Mouse (Mus musculus): ENCODE results near the gene Psat1. TPM values are rescaled to one million over a fixed set of nuclear protein-coding genes. Genes with fewer than 3 reads are reported as not detected.

The Psat1 gene
- total RNA-seq, 2 experiments from 2014 or later = 100 to 110 TPM

DNA sequence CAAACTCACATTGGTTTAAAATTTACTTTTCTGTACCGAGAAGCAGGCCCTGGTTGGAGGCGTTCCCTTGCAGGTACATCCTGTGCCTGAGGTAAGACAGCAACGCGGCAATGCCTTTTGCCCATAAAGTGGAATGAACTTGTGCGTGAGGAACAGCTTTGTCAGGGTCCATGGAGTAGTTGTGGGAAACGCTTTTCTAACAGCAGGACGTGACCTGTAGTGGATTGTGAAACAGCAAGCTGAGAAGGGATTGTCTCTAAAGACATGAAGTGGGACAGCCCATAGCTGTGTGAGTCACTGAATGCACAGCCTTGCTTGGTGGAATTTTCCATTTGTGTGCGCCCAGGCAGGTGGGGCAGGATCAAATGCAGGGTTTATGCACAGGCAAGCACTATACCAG lies 5.7 kb downstream of the Psat1 start:
- intact Hi-C loops (cut with DNase I) = no loop called here

DNA sequence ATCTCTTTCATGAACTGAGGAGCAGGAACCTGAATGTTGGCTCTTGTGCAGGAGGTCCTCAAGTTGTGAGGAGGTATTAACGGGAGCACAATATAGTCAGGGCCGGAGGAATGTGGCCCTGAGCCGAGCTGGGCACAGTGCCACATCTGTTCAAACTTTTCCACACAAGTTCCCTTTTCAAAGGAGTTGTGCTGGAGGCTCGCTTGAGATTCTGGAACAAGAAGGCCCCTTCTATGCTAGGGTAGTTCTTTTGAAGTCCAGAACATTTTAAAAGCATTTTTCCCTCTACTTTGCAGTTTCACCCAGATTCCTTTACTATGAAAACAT lies 21.5 kb downstream of the Psat1 start:
- DNase-seq (ENCODE audit: low spot score in 2 of 2) = peak; percentile 74 to 78
- intact Hi-C loops (cut with DNase I) = no loop called here

More for the DNA sequence above, 5.7 kb downstream of the Psat1 start:
- DNase-seq (ENCODE audit: low spot score in 2 of 2) = no peak

DNA sequence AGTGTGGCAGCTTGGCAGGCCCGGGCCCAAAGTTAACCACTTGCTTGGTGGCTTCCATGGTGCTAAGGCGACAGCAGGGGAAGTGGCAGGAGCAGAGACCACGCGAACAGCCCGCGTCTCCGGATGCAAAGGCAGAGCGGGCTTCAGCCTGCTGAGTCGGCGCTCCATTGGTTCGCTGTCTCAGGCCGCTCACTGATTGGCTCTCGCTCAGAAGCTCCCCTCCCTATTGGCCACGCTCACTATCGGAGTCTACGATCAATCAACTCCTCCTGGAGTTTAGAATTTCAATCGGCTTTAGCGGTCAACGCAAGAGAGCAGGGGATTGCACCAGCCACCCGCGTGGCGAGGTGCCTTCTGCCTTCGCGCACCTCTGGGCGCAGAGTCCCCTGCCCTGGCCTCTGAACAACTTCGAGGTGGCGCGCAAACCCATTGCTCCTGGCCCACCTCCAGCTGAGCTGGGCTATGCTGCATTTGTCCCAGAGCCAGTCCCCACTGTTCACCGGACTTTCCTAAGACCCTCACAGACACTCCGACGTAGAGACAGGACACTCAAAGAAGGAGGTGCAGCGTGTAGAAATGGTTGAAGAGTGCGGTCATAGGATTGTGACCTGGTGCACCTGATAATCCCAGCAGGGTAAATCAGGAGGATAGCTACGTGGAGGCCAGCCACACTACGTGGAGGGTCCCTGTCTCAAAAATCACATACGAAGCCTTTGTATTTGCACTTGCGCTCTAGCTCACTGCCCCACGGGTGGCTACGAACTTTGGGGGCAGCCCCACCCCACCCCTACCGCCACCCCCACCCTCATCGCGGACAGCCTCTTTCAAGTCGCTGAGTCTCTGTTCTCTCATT lies 22.0 kb downstream of the Psat1 start:
- intact Hi-C loops (cut with DNase I) = no loop called here
- DNase-seq (ENCODE audit: low spot score in 2 of 2) = peak; percentile 90 to 93

DNA sequence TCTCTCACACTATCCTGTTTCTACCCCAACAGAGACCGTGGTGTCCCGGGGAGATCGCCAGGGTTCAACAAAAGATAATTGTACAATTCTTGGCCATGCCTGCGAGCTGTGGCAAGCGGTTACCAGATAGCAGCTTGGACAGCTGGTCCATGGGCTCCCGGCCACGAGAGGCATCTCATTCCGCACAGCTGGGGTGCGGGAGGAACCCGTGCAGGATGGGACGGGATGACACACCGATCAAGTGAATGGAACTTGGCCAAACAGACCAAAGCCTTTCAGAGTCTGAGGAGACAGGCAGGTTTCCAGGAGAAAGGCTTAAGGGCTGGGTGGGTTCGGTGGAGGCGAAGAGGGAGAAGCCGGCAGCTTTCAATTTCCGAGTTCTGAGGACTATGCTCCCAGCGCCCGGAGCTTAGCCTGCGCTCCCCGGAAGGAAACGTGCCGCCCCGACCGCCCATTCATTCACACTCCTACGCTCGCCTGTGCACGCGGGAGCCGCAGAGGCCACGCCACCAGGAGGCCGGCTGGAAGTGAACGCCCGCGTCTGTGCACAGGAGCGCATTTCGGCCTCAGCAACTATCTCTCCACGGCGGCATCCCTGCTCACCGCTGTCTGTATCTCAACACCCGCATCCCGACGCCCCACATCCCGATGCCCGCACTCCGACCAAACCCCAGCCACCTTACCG lies 22.8 kb downstream of the Psat1 start:
- peak; percentile 60 to 68 for DNase-seq (ENCODE audit: low spot score in 2 of 2)
- intact Hi-C loops (cut with DNase I) = no loop called here

DNA sequence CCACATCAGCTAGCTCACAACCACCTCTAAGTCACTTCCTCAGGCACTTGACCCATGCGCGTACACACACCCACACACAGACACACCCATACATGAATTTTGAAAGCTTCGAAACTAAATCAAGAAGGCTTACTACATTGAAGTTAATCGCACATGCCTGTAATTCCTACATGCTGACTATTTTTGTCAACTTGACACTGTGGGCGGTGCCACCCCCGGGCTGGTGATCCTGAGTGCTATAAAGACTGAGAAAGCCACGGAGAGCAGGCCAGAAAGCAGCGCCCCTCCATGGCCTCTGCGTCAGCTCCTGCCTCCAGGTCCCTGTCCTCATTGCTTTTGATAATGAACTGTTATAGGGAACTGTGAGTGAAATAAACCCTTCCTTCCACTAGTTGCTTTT lies 23.7 kb downstream of the Psat1 start:
- intact Hi-C loops (cut with DNase I) = no loop called here

DNA sequence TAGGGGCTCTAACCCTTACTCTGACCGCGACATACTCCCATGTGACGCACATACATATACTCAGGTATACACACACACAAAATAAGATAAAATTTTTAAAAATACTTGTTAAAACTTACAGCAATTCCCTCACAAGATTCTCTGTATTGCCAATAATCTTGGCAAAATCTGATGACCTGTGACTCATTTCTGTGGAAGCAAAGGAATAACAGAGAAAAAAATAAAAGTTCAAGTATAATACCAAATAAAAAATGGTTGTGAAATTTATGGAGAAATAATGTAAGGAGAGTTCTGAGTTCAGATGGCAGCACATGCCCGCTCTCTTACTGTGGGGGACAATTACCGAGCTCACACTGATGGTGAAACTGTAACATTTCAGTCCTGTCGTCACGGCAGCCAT lies 27.8 kb downstream of the Psat1 start:
- intact Hi-C loops (cut with DNase I) = no loop called here
- no peak for DNase-seq (ENCODE audit: low spot score in 2 of 2)

More for the DNA sequence above, 23.7 kb downstream of the Psat1 start:
- peak in 1 of 2 experiments; percentile 13 for DNase-seq (ENCODE audit: low spot score in 2 of 2)

DNA sequence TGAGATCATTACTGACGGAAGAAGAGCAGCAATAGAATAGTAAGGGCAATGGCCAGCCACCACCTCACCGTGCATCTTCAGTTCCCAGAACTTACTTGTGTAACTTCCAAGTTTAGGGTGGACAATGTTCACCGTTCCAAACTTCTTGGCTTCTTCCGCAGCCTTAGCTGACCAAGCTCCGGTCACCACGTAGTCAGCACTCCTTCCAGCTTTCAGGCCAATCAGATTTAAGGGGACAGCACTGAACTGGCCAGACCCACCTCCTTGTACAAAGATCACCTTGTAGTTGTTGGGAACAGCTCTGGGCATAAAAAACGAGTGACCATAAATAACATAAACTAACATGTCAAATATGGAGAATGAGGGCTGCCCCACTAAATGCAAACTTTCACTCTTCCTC lies 29.0 kb downstream of the Psat1 start:
- DNase-seq (ENCODE audit: low spot score in 2 of 2) = no peak
- intact Hi-C loops (cut with DNase I) = no loop called here

DNA sequence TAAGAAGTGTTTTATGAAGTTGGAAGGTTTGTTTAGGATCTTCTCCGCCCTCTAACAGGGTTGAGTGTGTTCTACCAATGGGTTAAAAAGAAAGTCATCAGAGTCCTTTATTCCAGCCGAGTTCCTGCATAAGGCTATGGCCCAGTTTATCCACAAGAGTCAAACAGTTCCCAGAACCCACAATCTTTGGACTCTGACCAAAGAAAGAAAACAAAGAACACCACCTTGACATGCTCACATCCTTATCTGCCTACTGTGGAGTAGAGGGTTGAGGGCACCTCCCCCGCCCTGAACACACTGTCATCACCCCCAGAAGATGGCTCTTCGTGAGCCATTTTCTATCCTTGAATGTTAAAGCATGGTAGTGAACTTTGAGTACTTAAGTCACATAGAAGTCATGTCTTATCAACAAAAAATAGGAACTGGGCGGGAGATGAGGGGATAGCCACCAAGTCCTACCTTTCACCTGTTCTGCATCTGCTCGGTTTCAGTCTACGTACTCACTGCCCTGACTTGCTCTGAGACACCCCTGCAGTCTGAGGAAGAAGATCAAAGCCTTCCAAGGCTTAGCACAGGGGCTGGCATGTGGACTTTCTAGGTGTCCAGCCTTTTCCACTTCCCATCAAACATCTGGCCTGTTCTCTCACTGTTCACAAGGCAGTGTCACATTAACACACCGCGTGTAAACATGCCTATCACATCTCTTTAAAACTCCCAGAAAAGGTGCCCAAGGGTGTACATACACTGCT lies 33.7 kb downstream of the Psat1 start:
- intact Hi-C loops (cut with DNase I) = no loop called here
- DNase-seq (ENCODE audit: low spot score in 2 of 2) = no peak

DNA sequence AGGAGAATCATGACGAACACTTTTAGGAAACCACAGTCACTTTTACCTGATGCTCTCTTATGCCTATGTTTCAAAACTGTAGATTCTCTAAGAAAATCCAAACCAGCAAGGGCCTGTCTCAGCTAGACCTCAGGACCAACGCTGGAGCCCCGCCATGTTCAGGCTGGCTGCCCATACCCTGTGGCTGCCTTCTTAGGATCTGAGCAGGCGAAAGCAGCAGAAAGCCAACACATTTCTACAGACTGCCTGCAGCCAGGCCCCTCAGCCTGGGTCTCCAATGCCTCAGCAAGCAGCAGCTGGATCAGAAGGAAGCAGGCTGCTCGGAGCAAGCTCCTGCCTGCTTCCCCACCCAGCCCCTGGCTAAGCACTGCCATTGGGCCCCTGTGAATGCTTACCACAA lies 35.7 kb downstream of the Psat1 start:
- intact Hi-C loops (cut with DNase I) = no loop called here
- DNase-seq (ENCODE audit: low spot score in 2 of 2) = no peak

DNA sequence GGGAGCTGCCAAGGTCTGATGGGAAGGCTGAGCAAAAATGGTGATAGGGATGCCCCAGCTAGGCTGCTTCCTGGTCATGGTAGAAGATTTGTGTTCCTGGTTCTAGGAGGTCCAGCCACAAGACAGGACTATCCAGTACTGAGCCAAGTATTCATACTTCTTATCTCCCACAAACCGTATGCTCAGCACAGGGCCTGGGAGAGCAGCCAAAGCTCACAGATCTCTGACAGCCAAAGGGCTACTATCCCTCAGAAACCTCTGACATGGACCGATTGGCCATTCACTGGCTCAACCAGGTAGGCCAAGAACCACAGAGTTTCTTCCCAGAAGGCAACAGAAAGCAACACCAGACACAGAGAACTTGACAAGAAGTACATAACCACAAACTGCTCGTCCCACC lies 36.1 kb downstream of the Psat1 start:
- intact Hi-C loops (cut with DNase I) = no loop called here
- DNase-seq (ENCODE audit: low spot score in 2 of 2) = no peak

DNA sequence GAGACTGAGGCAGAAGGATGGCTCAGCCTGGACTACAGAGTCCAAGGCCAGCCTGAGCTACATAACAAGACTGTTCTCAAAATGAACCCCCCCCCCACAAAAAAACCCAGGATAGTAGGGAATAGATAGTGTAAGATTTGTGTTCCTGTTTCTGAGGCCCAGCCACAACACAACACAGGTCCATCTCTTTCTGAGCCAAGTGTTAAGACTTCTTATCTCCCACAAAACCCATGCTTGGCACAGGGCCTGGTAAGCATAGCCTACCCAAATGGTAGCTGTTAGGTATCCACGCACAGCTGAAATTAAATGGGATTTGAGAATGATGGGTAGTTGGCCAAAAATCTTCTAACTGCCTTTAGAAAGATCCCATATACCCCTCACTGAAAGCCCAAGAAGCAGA lies 36.6 kb downstream of the Psat1 start:
- intact Hi-C loops (cut with DNase I) = no loop called here
- no peak for DNase-seq (ENCODE audit: low spot score in 2 of 2)

DNA sequence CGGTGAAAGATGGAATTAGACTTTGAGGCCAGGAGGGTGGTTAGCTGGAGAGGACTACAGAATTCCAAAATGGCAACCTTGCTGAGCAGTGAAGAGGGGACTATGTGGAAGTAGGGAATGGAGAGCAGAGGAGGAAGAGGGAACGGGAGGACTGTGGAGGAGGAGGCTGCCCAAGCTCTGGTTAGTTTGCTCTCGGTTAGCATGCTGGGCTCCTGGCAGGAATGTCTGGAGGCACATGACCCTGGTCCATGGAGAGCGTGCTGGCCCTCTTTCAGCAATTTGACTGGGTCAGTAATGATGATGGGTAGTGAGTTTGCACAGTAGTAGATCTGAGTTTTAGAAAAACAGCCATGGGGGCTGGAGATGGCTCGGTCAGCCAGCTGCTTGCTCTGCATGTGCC lies 39.1 kb downstream of the Psat1 start:
- intact Hi-C loops (cut with DNase I) = no loop called here
- DNase-seq (ENCODE audit: low spot score in 2 of 2) = no peak

DNA sequence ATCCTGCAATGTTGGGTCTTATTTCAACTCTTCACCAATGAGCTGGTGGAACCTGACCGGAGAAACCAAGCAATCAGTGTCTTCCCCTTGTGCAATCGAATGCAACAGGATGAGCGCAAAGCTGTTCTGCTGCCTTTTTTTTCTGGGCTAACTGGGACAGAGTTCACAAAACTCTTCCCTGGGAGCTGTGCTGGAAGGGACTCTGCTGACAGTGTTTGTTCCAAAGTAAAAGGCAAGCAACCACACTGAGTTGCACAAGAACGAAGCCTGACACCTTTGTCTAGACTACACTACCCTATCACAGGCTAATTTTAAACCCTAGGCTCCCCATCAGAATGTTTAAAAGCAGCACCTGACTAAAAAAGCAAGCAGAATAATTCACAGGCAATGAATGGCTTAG lies 42.4 kb downstream of the Psat1 start:
- no peak for DNase-seq (ENCODE audit: low spot score in 2 of 2)
- intact Hi-C loops (cut with DNase I) = no loop called here

DNA sequence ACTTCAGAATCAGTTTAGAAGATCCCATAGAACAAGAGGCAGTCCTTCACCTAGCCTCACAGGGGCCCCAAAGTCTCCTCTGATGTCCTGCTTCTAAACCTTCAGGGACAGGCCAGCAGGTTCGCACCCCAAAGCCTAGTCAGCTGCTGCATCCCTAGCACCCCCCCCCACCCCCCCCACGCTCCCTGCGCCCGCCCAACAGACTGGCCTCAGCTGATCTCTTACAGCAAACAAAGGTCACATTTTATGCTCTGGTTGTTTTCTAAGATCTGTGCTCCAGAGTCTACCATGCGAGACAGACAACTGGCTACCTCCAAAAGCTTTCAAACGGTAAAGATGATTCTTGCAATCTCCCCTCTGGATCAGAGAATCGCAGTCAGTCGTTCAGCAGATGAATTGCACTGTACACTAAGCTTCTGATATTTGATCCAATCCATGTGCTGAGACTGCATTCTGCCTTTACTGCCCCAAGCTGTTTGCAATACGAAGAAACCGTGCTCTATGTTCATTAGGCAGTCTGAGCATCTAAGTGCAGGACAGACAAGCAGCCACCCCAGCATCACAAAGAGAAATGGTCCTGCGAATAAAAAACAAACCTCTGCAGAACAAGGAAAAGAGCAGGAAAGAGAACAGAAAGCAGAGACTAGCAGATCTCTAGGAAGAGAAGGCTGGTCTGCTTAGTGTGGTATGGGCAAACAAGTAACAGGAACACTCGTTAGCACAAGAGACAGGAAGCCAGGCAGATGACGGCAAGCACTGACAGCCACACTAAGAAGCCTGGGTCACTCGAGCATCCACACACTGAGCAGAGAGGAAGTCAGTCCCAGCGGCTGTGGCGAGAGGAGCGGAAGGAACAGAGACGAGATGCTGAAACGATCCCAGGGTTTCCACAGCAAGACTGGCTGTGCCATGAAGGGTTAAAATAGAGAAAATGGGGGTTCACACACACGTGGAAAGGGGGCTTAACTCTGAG lies 43.3 kb downstream of the Psat1 start:
- DNase-seq (ENCODE audit: low spot score in 2 of 2) = no peak
- intact Hi-C loops (cut with DNase I) = no loop called here

DNA sequence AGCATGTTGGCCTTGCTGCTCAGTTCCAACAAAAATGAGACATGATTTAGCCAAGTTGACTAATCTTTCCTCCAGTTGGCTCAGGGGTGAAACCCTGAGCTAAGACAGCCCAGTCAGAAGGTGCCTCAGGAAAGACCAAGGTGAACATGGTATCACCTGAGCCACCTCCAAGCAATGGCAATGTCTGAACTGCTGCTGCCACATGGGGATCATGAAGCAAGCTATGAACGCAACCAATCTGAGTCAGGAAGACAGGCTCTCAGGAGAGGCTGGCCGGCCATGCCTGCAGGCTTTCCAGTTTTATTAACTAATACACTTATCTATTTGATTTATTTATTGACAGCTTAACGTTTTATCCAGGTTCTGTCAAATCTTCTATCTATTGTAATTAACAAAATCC lies 51.5 kb downstream of the Psat1 start:
- no peak for DNase-seq (ENCODE audit: low spot score in 2 of 2)
- intact Hi-C loops (cut with DNase I) = no loop called here

DNA sequence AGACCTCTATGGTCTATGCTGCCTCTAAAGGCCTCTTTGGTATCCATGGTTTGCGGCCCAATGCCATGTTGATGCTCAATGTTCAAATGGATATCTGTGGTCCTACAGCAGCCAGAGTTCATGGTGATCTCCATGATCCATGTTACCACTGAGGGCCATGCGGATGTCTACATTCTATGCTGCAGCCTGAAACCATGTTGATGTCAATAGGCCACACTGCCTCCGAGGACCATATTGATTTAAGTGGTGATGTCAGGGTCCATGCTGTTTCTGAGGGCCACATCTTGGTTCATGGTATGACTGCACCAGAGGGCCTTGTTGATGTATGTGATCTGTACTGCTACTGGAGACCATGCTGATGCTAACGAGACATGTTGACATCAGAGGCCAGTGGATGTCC lies 55.0 kb downstream of the Psat1 start:
- DNase-seq (ENCODE audit: low spot score in 2 of 2) = no peak
- intact Hi-C loops (cut with DNase I) = no loop called here

DNA sequence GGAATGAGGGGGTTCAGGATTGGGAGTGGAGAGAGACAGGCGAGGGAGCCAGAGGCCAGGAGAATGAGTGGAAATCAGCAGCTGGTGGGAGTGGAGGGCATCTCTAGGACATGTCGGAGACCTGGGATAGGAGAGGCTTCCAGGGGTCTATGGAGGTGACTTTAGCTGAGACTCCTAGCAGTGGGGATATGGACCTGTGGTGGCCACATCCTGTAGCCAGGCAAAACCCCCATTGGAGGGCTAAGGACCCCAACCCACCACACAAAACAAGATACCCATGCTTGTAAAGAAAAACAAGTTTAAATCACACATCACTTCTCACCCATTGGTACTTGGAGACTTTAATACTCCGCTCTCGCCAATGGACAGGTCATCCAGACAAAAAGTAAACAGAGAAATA lies 58.7 kb downstream of the Psat1 start:
- DNase-seq (ENCODE audit: low spot score in 2 of 2) = no peak

DNA sequence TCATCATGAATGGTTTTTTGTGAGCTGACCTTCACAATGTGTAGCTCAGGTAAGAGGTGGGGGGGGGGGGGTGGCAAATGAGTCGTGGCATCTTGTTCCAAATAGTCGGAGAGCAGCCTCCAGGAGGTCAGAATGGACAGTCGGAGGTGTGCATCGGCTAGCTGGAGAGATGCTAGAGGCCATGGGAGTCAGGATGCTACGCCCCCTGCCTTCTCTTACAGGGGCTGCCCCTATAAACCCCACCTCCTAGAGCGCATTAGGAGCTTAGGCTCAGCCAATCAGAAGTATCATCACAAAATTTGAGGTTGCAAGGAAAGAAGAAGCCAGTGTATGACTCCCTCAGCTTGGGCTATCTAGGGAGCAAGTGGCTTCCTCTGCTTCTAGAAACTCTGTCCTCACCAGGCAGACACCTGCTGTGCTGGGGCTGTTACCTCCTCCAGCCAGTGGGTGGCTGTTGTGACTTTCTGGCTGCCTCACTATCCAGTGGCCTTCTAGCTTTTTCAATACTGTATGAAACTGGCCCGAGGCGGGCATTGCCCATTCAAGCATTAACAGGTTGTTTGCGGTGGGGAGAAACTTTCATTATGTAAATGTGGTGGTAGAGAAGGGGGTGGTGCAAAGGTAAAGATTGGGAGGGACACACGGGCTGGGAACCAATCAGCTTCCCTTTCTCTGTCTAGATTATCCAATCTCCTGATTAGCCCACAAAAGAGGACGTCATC lies 64.3 kb downstream of the Psat1 start:
- DNase-seq (ENCODE audit: low spot score in 2 of 2) = no peak
- intact Hi-C loops (cut with DNase I) = no loop called here

More for the DNA sequence above, 58.7 kb downstream of the Psat1 start:
- intact Hi-C loops (cut with DNase I) = no loop called here

DNA sequence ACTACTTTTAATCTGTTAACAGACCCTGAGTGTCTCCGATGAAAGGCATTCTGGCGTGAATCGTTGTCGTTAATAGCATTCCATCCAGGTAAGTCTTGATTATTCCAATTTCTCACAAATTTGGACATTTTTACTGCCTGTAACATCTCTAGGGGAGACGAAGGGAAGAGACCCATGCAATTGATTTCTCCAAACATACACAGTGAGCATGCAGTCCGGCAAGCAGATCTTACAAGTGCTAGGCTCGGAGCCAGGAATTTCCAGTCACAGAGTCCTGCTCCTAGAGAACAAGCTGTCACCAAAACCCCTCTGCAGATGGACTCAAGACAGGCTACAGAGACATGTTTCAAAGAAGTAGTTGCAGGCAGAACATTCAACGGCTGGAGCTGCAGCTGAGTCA lies 66.4 kb downstream of the Psat1 start:
- intact Hi-C loops (cut with DNase I) = no loop called here
- DNase-seq (ENCODE audit: low spot score in 2 of 2) = no peak
